Mouse (Mus musculus) kidney, postnatal 10 days (tissue): ENCODE measurements around the gene Six1.
"Not testable (repeated sequence)": the region's sequence is repeated elsewhere in the genome, so short reads cannot be mapped to it uniquely, and the experiment has no call there.

Experiments
- DNase-seq: peaks from one replicate; pipeline ENCODE4 v3.0.0; 2021; ENCODE audit warnings: mixed read lengths

The Six1 gene

DNA sequence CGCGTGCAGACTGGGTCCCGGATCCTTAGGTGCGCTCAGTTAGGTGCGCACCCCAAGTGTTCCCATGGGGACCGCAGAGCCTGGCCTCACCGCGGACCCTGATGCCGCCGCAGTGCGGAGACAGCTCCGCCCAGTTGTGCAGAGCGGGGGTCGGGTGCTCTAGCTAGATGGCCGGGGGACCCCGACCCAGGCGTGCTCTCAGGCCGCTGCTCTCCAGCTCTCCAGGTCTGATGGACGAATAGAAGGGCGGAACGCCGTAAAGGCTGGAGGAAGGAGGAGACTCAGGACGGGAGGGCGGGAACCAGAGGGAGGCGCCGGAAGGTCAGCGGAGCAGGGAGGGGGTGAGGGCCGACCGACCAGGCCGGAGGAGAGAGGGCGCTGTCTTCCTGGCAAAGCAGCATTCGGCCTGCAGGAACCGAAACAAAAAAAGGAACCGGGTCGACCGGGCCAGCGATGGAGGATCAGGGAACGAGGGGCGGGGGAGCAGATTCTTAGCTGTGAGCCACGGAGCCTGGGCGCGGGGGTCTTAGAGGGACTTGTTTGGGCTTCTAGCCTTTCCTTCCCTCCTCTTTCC is at the start of gene Six1:
Gene Six1, minus strand, starts transcription at position 220 of the 574 bp plus-strand sequence.
- DNase-seq, result peak; percentile 87

DNA sequence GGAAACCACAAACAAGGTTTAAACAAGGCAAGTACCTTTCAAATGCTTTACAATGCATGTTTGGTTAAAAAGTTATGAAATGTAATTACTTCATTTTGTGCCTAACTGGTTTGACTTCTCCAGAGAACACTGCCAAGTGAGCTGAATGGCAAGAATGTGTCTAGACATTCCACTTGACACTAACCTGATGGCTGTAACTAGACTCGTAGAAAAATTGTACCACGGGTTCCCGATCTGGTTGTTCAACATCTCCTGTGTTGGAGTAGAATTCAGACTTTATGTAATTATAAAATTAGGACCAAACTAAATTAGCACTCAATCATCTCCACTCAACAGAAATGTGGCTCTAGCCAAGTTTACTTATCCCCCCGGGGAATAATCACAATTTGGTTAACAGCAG is 44.9 kb upstream of the Six1 start:
- DNase-seq, result no peak

GRCm38 (mm10) chr12:73096177-73096576 is 42.5 kb upstream of the Six1 start:
- DNase-seq, result not testable (repeated sequence)

DNA sequence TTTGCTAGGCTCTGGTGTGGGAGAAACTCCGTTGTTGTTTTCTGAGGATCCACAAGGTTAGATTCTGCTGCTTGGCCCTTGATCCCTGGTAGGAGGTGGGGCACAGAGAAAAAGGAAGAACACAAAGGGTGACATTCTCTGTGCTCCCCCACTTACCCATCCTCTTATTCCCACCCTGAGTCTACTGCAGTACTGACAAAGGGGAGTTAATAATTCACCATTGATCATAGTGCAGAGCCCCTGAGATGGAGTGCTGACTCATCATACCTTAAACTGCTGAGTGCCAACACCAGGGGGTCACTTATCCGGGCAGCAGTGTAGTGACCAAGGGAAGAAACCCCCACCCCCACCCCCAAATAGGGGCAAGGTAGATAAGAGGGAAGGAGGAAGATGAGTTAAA is 40.9 kb upstream of the Six1 start:
- no peak for DNase-seq

GRCm38 (mm10) chr12:73094189-73094588 is 40.5 kb upstream of the Six1 start:
- no peak for DNase-seq

DNA sequence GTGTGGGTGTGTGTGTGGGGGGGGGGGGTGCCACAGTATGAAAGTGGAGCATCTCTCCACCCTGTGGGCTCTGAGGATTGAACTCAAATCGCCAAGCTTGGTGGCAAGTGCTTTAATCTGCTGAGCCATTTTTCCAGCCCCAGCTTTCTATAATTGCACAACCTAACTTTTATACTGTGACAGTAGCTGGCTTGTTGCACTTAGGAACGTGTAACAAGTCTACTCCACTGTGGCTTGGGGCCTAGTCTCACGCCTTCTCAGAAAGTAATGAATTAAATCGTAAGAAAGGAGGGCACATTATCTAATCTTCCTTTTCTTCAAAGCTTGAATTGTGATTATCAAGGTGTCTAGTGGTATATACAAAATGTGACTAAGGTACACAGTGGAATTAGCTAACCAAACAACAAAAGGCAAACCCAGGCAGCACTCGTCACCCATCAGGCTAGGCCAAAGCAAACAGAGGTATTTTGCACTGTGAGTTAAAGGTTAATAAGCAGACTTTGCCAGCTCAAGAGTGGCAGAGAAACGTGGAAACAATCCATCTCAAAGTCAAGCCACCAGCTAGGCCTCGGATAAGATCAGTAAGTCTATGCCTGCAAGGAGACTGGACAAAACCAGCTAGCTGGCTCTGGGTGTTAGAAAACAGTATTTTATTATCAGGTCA is 37.1 kb upstream of the Six1 start:
- DNase-seq, result no peak

DNA sequence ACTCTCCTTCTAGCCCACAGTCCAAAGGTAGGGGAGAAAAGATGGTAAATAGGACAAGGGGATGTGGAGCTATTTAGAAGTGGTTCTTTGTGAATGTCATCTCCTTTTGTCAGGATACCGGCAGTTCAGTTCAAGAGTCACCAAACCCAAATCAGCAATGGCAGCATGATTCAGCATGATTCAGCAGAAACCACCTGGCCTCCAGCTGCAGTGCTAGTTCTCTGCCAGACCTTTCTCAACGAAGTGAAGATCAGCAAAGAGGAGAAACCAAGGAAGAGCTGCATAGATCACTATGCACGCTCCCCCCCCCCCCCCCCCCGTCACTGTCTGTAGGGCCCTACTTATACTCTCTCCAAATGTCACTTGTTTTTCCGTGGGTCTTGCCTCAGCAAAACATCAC is 35.2 kb upstream of the Six1 start:
- no peak for DNase-seq

GRCm38 (mm10) chr12:73088500-73088899 is 34.8 kb upstream of the Six1 start:
- DNase-seq, result no peak

DNA sequence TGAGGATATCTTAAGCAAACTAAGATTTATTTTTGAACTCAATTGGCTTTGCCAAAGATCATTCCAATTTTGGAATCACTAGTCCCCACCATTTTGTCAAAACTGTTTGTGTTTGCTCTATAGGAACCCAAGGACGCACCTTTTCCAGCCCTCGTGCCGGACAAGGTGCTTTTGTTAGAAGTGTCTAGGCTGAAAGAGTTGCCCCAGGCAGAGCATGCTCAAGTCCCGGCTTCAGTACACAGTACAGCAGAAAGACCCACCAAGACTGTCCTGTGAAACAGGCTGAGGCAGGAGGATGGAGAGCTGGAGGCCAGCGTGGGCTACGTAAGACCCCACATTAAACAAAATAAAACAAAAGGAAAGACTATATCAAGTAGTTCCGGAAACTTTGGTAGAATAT is 33.4 kb upstream of the Six1 start:
- DNase-seq, result no peak

- no peak for DNase-seq
These were observed 32.3 kb upstream of the Six1 start for GRCm38 (mm10) chr12:73085739-73086630.

- DNase-seq, result no peak
These were observed 30.1 kb upstream of the Six1 start for GRCm38 (mm10) chr12:73083773-73084172.

GRCm38 (mm10) chr12:73081828-73082227 is 28.1 kb upstream of the Six1 start:
- DNase-seq, result not testable (repeated sequence)

GRCm38 (mm10) chr12:73060805-73061410 is 7.2 kb upstream of the Six1 start:
- DNase-seq, result no peak

GRCm38 (mm10) chr12:73057492-73057891 is 3.8 kb upstream of the Six1 start:
- no peak for DNase-seq

DNA sequence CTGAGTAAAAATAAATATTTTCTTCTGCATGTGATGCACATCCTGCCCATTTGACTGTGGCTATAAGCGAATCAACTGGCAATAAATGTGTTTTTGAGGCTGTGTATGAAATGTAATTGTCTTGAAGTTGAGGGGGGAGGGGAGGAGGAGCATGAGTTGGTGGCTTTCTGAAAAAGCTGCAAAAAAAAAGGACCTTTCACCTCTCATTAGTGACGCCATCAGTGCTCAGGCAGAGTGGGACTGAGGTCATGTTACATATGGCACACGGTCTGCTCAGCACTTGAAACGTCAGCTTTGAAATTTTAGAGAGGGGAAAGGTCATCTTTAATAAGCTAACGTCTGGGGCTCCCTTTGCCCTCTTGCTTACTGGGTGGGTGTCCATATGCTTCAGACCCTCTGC is 1.8 kb upstream of the Six1 start:
- no peak for DNase-seq

DNA sequence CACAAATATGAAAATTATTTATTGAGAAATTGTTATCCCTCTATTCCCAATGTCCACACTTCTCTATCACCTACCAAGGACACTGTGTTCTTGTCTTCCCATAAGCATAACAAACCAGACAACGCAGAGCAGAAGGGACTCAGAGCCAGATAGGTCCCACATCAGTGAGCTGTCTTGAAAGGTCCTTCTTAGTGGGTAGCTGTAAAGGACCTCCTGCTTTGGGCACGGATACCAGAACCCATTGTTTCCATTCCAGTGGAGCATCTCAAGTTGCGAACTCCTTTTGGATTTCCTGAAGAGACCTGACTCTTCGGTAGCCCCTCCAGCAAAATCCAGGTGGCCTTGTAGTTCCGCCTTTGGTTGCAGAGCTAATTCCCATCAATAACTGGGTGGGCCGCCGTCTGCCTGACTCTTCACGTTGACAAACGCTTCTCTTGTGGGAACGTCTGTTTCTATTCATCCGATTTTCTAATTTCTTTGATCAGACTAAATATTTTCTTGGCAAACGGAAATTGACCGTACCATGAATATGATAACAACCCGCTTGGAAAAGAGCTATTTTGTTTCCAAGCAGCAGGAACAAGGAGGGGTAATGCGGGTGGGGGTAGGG is 994 bp upstream of the Six1 start:
- no peak for DNase-seq

- DNase-seq, result peak; percentile 29
These were observed 766 bp downstream of the Six1 start for GRCm38 (mm10) chr12:73052651-73053591.

DNA sequence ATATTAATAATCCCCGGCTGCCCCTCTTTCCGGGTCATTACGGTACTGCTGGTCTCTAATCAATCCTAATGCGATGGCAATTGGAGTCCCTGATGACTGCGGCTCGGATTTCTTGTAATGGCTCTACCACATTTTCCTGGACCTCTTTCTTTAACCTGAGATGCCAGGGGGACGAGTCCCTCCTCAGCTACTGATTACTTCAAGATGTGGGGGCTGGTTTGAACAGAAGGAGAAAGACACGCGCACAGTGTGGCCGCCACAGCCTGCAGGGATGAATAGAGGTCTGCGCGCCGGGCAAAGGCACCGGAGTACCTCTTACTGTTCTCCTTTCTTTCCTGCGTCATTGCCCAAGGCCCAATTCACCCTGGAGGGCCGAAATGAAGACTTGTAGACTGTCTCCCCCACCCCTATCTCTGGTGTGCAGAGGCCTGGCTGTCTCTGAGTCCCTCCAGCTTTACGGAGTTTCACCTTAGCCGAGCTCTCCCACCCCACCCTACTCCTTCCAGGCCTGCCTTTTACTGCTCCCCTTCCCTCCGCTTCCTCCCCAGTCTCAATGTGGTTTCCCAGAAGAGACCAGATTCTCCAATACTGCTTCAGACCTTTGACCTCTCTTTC is 1.5 kb downstream of the Six1 start:
- DNase-seq, result no peak

DNA sequence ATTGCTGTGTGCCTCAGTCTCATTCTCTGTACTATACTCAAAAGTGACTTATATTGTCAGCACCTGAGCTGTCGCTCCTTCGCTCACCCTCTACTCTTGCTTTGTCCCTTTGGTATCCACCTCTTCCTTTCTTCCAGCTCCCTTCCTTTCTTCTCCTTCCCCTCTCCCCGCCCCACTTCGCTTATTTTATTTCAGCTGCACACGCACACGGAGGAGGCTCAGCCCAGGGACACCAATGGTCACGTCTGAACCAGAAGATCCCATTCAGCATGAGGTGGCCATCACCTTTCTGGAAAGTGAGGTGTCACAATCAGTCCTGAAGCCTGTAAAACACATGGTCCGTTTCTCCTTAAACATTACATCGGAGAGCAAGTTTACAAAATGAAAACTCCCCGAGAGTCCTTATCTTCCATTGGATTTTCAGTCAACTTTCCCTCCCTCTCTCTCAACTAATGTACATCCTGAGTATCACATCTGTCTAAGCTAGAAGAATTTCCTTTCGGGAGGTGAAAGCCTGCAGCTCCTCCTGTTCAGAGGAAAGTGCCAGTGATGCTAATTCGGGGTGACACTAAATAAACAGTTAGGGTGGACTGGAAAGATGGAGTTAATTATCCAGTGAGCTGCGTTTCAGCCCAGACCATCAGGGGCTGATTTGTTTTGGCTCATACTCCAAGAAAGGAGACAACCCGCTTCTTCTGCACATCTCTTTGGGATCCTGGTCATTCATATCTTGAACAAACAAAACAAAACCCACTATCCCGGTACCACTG is 2.7 kb downstream of the Six1 start:
- no peak for DNase-seq

- no peak for DNase-seq
These were observed 3.4 kb downstream of the Six1 start for GRCm38 (mm10) chr12:73050305-73050704.
